Mouse (Mus musculus): ENCODE measurements at regions not wholly inside any gene's neighbourhood (a gene's known extent, or its start where the extent isn't known, plus 50 kb on each side); places are given as distances from the start of the nearest gene placed in this dataset.

GRCm38 (mm10) chr5:148605730-148606129 is 53.1 kb upstream of the Ubl3 start:
- no peak overlapping the region for H3K9ac ChIP-seq (ENCODE audit: low read depth, poor library complexity, severe bottlenecking)
- no peaks in the 10 kb centered on the region; the same call in 1 of the 2 replicates for H3K9me3 ChIP-seq (replicated peaks; ENCODE audit: control insufficient read depth, insufficient read depth, low read length, poor library complexity, severe bottlenecking)
- H3K27me3 ChIP-seq (ENCODE audit: control insufficient read depth, insufficient read depth, low read length, poor library complexity, severe bottlenecking): no peaks in the 10 kb centered on the region
- no peak overlapping the region for H3K27ac ChIP-seq (ENCODE audit: insufficient read depth, low read length)
- no peaks in the 10 kb centered on the region for H3K4me1 ChIP-seq (ENCODE audit: control insufficient read depth, insufficient read depth, low read length)
- no peaks in the 10 kb centered on the region for H3K36me3 ChIP-seq (ENCODE audit: control insufficient read depth, insufficient read depth, low read length, poor library complexity, severe bottlenecking)
- TF ChIP-seq CTCF (IDR thresholded peaks at IDR 0.05; ENCODE audit: low read depth, low read length): no peak
- TF ChIP-seq EP300 (IDR thresholded peaks at IDR 0.05; ENCODE audit: insufficient read depth, low read depth, low read length): no peak
- no peak for TF ChIP-seq POLR2A (IDR thresholded peaks at IDR 0.05; ENCODE audit: insufficient read depth, low read length)
- no peak overlapping the region for H3K4me3 ChIP-seq (ENCODE audit: low read depth, low read length)

All from ES-Bruce4 (cell line).